Mouse (Mus musculus): Measurements from ENCODE around the gene Shq1. TPM values are rescaled to one million over a fixed set of nuclear protein-coding genes. Genes with fewer than 3 reads are reported as not detected.

Gene Shq1
- 1 to 10 TPM; 5.2 to 6.1 TPM for polyA plus RNA-seq (2012; fragmentation: generic; extraction: Trizol)

GRCm38 (mm10) chr6:100670880-100671344 lies at the start of gene Shq1:
Gene Shq1 (minus strand): TSS chr6:100671157.

DNA sequence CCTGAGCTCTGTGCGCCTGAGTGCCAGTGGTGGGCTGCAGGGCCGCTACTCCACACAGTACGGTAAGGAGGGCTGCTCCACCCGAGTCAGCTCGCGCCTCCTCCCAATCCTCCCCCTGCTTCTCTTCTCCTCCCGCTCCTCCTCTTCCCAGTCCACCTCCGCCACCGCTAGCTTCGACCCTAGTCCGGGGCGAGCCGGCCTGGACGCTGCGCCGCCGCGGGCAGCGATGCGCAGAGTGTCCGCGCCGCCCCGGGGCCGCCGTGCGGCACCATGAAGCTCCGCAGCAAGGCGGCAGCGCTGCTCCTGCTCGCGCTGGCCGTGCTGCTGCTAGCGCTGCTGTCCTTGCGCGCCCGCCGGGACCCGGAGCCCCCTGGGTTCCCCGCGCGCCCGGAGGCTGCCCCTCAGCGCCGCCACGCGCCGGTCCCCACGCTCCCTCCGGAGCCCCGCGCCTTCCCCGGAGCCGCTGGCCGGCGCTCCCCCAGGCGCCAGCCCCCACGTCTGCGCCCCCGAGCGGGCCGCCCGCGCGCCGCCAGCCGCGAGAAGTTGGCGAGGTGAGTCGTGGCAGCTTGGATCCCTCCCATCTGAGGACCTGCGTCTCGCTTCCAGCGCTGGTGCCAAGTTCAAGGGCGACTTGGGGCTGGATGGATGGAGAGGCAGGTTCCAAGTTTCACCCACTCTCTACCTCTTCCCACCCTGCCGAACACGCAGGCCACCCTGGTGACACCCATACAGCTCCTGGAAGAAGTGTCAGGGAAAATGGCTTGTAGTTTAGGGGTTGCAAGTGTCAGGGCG lies 33.8 kb upstream of the Shq1 start, which contains the start of gene Gxylt2:
Gxylt2 (plus strand) TSS at position 161 of the 792 bp plus-strand sequence.

Other genes starting within 250 kb of the Shq1 start
- gene Gxylt2, start 33.6 kb upstream of the Shq1 start, polyA plus RNA-seq (2012; fragmentation: generic; extraction: Trizol), result 10 to 100 TPM in 1 of 2 experiments, 1 to 10 TPM in 1; 6.8 to 21.8 TPM
- gene Ppp4r2, start 162.5 kb upstream of the Shq1 start, polyA plus RNA-seq (2012; fragmentation: generic; extraction: Trizol), result 1 to 10 TPM; 1.3 to 8.6 TPM